Mouse (Mus musculus): Measurements from ENCODE around the gene 1700024G13Rik.

GRCm38 (mm10) chr14:32412075-32412474, 23.9 kb upstream of the 1700024G13Rik start:
- TF ChIP-seq POLR2A (IDR thresholded peaks at IDR 0.05; ENCODE audit: low read depth, low read length) (no peak), CTCF (conservative IDR thresholded peaks at IDR 0.05; ENCODE audit: insufficient read depth, insufficient read length, low read depth, low read length) (no peak)
